Mouse (Mus musculus) liver, postnatal 0 days (tissue): Measurements from ENCODE around the gene Lonrf2.

ENCODE experiments used
- CTCF ChIP-seq: sonication (generic); IDR thresholded peaks from 2 replicates; pipeline ENCODE4 v1.5.1; 2016; ENCODE audit warnings: antibody characterized with exemption, low read depth
- EP300 ChIP-seq: IDR thresholded peaks from 2 replicates; pipeline ENCODE4 v1.6.1; 2016; ENCODE audit warnings: antibody characterized with exemption, low read depth, mild to moderate bottlenecking

- no peak for TF ChIP-seq EP300
- TF ChIP-seq CTCF, result no peak
Measured at GRCm38 (mm10) chr1:38876671-38877382, 40.3 kb upstream of the Lonrf2 start.
